Mouse (Mus musculus) neutrophil, adult 59 days (primary cell): Measurements from ENCODE around the gene Esyt2. TPM values are rescaled to one million over a fixed set of nuclear protein-coding genes. Genes with fewer than 3 reads are reported as not detected.

Experiments used
- total RNA-seq, 2 experiments: library from RNA; stranded (reverse); gene quantifications; 1 replicate in 1 of 2; 2 replicates in 1 of 2; pipeline ENCODE4 v1.2.4; 2023

Gene Esyt2
- total RNA-seq: 10 to 100 TPM; 70.2 to 98.2 TPM

GRCm38 (mm10) chr12:116280653-116281364, at the start of gene Esyt2:
TSS of gene Esyt2 (plus strand) at chr12:116281196.

DNA sequence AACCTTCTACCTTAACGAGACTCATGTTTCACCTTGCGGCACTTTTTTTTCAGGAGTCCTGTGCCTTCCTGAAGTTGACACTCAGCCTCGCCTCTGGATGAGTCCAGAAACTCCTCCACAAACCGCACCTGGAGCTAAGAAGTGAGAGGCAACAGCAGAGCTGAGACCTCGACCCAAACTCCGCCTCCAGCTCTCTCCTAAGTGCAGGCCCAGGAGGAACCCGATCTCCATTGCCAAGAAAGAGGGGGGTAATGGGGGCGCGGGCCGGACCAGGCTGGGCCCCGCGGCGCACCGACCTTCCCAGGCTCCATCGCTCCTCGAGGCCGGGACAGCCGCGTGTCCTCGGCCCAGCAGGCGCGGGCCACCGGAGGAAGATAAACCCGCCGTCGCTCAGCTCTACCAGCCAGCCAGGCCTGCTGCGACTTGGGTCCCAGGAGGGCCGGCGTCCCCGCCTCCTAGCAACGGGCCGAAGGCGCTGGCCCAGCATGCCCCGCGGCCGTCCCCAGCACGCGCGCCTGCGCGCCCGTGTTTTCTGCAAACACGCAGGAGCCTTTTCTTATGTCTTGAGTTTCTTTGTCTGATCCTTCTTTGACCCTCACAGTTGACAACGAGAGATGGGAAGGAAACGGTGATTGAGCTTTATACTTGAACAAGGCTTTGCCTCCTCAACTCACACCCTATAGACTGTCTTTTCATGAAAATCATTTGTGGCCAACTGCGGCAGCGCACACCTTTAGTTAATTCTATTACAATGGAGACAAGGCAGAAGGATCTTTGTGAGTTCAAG, 18.2 kb upstream of the Esyt2 start, which contains the start of gene Wdr60:
Wdr60 (minus strand) TSS at position 468 of the 787 bp plus-strand sequence.

DNA sequence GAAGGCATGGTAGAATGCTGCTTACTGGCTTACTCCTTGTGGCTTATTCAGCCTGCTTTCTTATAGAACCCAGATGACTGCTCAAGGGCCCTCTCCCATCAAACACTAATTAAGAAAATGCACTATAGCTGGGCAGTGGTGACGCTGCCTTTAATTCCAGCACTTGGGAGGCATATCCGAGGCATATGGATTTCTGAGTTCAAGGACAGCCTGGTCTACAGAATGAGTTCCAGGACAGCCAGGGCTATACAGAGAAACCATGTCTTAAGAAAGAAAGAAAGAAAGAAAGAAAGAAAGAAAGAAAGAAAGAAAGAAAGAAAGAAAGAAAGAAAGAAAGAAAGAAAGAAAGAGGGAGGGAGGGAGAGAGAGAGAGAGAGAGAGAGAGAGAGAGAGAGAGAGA, 5.9 kb upstream of the Esyt2 start, which contains the start of gene Gm11027:
Gm11027 (plus strand) TSS at position 301 of the 400 bp plus-strand sequence.

DNA sequence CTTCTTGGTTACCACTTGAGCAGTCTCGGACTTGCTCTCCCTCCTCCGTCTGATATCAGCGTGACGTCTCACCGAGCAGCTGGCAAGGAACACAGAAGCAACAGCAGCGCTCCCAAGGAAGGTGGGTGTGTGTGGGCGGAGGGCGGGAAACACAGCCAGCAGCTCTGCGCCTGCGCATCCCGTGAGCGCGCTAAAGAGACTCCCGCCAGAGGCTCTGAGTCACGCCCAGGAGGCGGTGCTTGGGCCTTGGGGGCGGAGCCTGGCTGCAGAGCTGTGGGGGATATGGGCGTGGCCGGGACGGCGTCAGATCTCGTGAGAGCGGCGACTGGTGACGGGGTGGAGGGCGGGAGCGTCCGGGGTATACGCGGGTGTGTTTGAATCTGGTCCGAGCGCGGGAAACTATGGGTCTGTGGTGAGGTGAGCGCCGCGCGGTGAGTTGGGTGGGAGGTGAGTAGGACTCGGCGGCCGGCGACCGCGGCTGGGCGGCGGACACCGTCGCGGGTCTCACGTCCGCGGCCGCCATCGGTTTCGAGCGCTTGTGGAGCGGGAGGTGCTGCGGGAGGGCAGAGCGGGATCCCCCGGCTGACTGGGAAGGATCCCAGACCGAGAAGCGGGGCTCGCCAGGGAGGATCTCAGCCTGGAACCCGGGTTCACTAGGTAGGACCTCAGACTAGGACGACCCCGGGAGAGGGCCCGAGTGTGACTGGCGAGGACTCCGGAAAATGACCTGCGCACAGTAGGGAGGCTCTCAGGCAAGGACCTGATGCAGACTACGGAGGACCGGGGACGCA, 124.2 kb downstream of the Esyt2 start, which contains the start of gene Ncapg2:
Ncapg2 (plus strand) TSS at position 358 of the 791 bp plus-strand sequence.

Other genes with a start within 250 kb of the Esyt2 start
- 10 to 100 TPM; 18.9 to 23.6 TPM for gene Zfp386, start 233.5 kb upstream of the Esyt2 start, total RNA-seq
- under 1 TPM; 0.09 to 0.35 TPM for gene Vipr2, start 203.5 kb upstream of the Esyt2 start, total RNA-seq
- 1 to 10 TPM in 1 of 2 experiments, under 1 TPM in 1; 0.84 to 1.5 TPM for gene Wdr60, start 18.2 kb upstream of the Esyt2 start, total RNA-seq
- gene Gm11027, start 5.8 kb upstream of the Esyt2 start, total RNA-seq: not detected
- gene Ncapg2, start 124.2 kb downstream of the Esyt2 start, total RNA-seq: 10 to 100 TPM; 51.0 to 52.6 TPM
- not detected for gene Ptprn2, start 204.5 kb downstream of the Esyt2 start, total RNA-seq